Mouse (Mus musculus): ENCODE results near the gene Ube2o.

DNA sequence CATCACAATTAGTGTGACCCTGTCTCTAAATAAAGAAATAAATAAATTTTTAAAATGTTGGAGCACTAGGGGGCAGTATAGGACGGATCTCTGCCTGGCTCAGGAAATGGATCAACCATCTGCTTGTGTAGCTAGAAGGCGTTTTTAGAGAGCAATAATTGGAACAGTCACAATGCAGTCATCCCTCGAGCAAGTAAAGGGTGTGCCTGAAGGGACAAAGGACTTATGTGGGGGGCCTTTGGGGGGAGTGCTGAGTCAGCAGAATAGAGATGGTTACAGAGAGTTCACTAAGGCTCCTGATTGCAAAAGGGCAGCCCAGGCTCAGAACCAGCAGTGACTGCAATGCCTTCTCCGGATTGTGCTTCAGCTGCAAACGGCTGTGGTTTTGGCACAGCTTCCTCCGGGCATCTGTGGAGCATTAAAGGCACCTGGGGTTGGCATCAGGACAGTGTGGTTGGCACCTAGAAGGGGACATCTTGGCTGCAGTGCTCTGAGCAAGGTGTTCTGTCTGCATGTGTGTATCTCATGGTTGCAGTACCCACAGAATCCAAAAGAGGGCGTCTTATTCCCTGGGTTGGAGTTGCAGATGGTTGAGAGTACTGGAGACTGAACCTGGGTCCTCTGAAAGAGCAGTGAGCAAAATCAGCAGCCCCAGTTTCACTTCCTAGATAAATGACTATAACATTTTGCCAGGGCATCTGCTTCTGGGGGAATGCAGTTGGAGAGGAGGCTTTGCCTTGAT is 80.1 kb downstream of the Ube2o start:
- 0 out of 2 replicates have a peak, but pooled peaks have one; percentile 9 for TF ChIP-seq CTCF (IDR thresholded peaks at IDR 0.05; ENCODE audit: low read depth, low read length)
- no peak for TF ChIP-seq POLR2A (IDR thresholded peaks at IDR 0.05; ENCODE audit: extremely low read depth, insufficient read depth, low read length)

Data from liver, adult 2 months (tissue).